Mouse (Mus musculus) myocyte (in vitro differentiated cells): ENCODE measurements around the gene Zfhx3. TPM values are rescaled to one million over a fixed set of nuclear protein-coding genes. Genes with fewer than 3 reads are reported as not detected.

Experiments used
- H3K27me3 ChIP-seq: one replicate; pipeline ENCODE4 v1.6.1; 2011; ENCODE audit not compliant: control insufficient read depth, insufficient read depth, insufficient read length
- H3K36me3 ChIP-seq: one replicate; pipeline ENCODE4 v1.6.1; 2011; ENCODE audit not compliant: control insufficient read depth, insufficient read depth
- H3K4me2 ChIP-seq: one replicate; pipeline ENCODE4 v1.6.1; 2011; ENCODE audit warnings: low read depth, control low read depth
- H3K4me3 ChIP-seq: one replicate; pipeline ENCODE4 v1.5.1; 2011; ENCODE audit warnings: mild to moderate bottlenecking, control low read depth, moderate library complexity
- H3K79me2 ChIP-seq: one replicate; pipeline ENCODE4 v1.6.1; 2011; ENCODE audit not compliant: control insufficient read depth, insufficient read depth
- H3ac ChIP-seq: one replicate; pipeline ENCODE4 v1.6.1; 2011; ENCODE audit not compliant: control insufficient read depth, insufficient read length
- CEBPB ChIP-seq: IDR thresholded peaks from 2 replicates; pipeline ENCODE4 v1.6.1; 2011; ENCODE audit warnings: mild to moderate bottlenecking, moderate library complexity; ENCODE audit not compliant: poor library complexity, insufficient read depth, severe bottlenecking
- E2F4 ChIP-seq: IDR thresholded peaks from one replicate; pipeline ENCODE4 v1.6.1; 2011; ENCODE audit warnings: mild to moderate bottlenecking, control low read depth, moderate library complexity; ENCODE audit not compliant: insufficient read depth
- MAX ChIP-seq: IDR thresholded peaks from one replicate; pipeline ENCODE4 v1.6.1; 2011; ENCODE audit warnings: low read depth, mild to moderate bottlenecking, control low read depth
- MYOD1 ChIP-seq, 3 experiments: IDR thresholded peaks; one replicate each; pipeline ENCODE4 v1.6.1; 2011; ENCODE audit warnings: control low read depth in 2 of 3, low read depth in 2 of 3, mild to moderate bottlenecking in 2 of 3, moderate library complexity in 1 of 3; ENCODE audit not compliant: insufficient read length in 2 of 3, control insufficient read depth in 1 of 3
- MYOG ChIP-seq, 3 experiments: IDR thresholded peaks; one replicate each; pipeline ENCODE4 v1.6.1; 2011; ENCODE audit warnings: control low read depth in 2 of 3, low read depth in 2 of 3, mild to moderate bottlenecking in 2 of 3; ENCODE audit not compliant: insufficient read length in 2 of 3, control insufficient read depth in 1 of 3, insufficient read depth in 1 of 3
- POLR2A ChIP-seq: IDR thresholded peaks from one replicate; pipeline ENCODE4 v1.6.1; 2011; ENCODE audit warnings: low read depth, mild to moderate bottlenecking, control low read depth, moderate library complexity; ENCODE audit not compliant: insufficient read length
- POLR2AphosphoS2 ChIP-seq: IDR thresholded peaks from one replicate; pipeline ENCODE4 v1.6.1; 2011; ENCODE audit warnings: low read depth, control low read depth; ENCODE audit not compliant: insufficient read length
- REST ChIP-seq: IDR thresholded peaks from one replicate; pipeline ENCODE4 v1.6.1; 2011; ENCODE audit warnings: mild to moderate bottlenecking, control low read depth, moderate library complexity; ENCODE audit not compliant: insufficient read depth, insufficient read length
- SRF ChIP-seq: IDR thresholded peaks from one replicate; pipeline ENCODE4 v1.6.1; 2011; ENCODE audit warnings: low read depth; ENCODE audit not compliant: control insufficient read depth, insufficient read length
- TCF12 ChIP-seq: IDR thresholded peaks from one replicate; pipeline ENCODE4 v1.6.1; 2011; ENCODE audit warnings: mild to moderate bottlenecking, control low read depth; ENCODE audit not compliant: poor library complexity, insufficient read depth, severe bottlenecking
- TCF3 ChIP-seq: IDR thresholded peaks from one replicate; pipeline ENCODE4 v1.6.1; 2011; ENCODE audit warnings: low read depth, control low read depth; ENCODE audit not compliant: insufficient read length
- USF1 ChIP-seq: IDR thresholded peaks from one replicate; pipeline ENCODE4 v1.6.1; 2011; ENCODE audit warnings: low read depth, mild to moderate bottlenecking, control low read depth, moderate library complexity
- polyA plus RNA-seq: library from polyadenylated mRNA; unstranded; fragments of >200 nt; fragmentation: generic; extraction: Trizol; gene quantifications from one replicate; pipeline ENCODE4 v1.2.1, GENCODE M21; 2012; ENCODE audit warnings: missing spikeins

The Zfhx3 gene
- polyA plus RNA-seq, 1 experiment = 3.0 TPM

DNA sequence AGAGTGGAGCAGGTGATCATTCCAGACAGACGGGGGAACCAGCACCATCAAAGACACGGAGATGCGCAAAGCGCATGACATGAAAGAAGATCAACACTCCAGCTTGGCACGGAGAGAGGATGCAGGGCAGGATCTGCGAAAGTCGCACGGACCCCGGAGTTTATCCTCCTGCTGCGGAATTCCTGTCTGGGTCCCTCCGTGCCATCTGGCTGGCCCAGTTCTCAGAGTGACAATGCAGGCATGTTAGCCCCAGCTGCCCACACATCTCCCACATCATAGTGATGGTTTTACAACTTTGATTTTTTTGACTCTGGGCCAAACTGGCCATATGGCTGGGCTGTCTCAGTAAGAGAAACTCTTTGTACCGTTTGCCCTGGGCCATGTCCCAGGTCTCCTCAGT, 623.6 kb downstream of the Zfhx3 start:
- no peak for TF ChIP-seq CEBPB
- TF ChIP-seq MYOD1 (IDR thresholded peaks at IDR 0.05; ENCODE audit: control insufficient read depth in 1 of 3, insufficient read length in 2 of 3, low read depth in 2 of 3) = no peak
- no peak for TF ChIP-seq USF1
- no peak for TF ChIP-seq REST
- no peak for TF ChIP-seq MYOG (IDR thresholded peaks at IDR 0.05; ENCODE audit: control insufficient read depth in 1 of 3, insufficient read depth in 1 of 3, insufficient read length in 2 of 3, low read depth in 2 of 3)
- no peak for TF ChIP-seq SRF
- TF ChIP-seq MAX = no peak
- TF ChIP-seq POLR2A = no peak
- TF ChIP-seq E2F4 = no peak
- no peak for TF ChIP-seq TCF12
- no peak for TF ChIP-seq TCF3
- no peak for TF ChIP-seq POLR2AphosphoS2
- H3ac ChIP-seq = no peak overlapping the region
- H3K27me3 ChIP-seq = no peaks in the 10 kb centered on the region
- no peak overlapping the region for H3K4me3 ChIP-seq
- H3K36me3 ChIP-seq = no peaks in the 10 kb centered on the region
- H3K79me2 ChIP-seq = no peaks in the 10 kb centered on the region
- no peak overlapping the region for H3K4me2 ChIP-seq

- Histone ChIP-seq H3K4me3 (no peak overlapping the region), H3K79me2 (no peaks in the 10 kb centered on the region), H3K36me3 (no peaks in the 10 kb centered on the region), H3K27me3 (no peaks in the 10 kb centered on the region), H3K4me2 (no peak overlapping the region), H3ac (no peak overlapping the region)
- TF ChIP-seq TCF12 = no peak
- no peak for TF ChIP-seq SRF
- TF ChIP-seq MYOG (IDR thresholded peaks at IDR 0.05; ENCODE audit: control insufficient read depth in 1 of 3, insufficient read depth in 1 of 3, insufficient read length in 2 of 3, low read depth in 2 of 3) = no peak
- TF ChIP-seq USF1 = no peak
- TF ChIP-seq REST = no peak
- no peak for TF ChIP-seq TCF3
- TF ChIP-seq CEBPB = no peak
- no peak for TF ChIP-seq MYOD1 (IDR thresholded peaks at IDR 0.05; ENCODE audit: control insufficient read depth in 1 of 3, insufficient read length in 2 of 3, low read depth in 2 of 3)
- no peak for TF ChIP-seq POLR2A
- no peak for TF ChIP-seq MAX
- TF ChIP-seq E2F4 = no peak
- TF ChIP-seq POLR2AphosphoS2 = no peak
Measured at GRCm38 (mm10) chr8:108573295-108574017, 631.0 kb downstream of the Zfhx3 start.

DNA sequence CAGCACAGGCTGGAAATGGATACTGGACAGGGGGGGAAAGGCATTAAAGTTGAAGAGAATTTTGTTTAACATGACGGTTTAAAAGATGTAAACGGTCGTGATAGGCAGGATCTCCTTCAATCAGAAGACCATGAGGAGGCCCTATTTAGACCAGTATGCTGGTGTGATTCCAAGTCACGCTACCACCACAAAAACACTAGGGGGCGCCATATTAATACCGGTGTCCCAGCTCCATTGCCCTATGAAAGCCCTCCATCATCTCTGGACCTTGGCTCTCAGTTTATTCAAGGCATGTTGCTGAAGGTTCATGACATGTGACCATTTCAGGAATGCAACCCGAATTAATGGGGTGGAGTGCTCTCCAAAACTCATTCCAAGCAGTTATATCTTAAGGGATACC, 631.7 kb downstream of the Zfhx3 start:
- TF ChIP-seq POLR2A (no peak), MYOG (IDR thresholded peaks at IDR 0.05; ENCODE audit: control insufficient read depth in 1 of 3, insufficient read depth in 1 of 3, insufficient read length in 2 of 3, low read depth in 2 of 3) (no peak), MAX (no peak), CEBPB (no peak), E2F4 (no peak), MYOD1 (IDR thresholded peaks at IDR 0.05; ENCODE audit: control insufficient read depth in 1 of 3, insufficient read length in 2 of 3, low read depth in 2 of 3) (no peak), POLR2AphosphoS2 (no peak), TCF3 (no peak), TCF12 (no peak), USF1 (no peak), SRF (no peak), REST (no peak)
- Histone ChIP-seq H3K79me2 (no peaks in the 10 kb centered on the region), H3ac (no peak overlapping the region), H3K36me3 (no peaks in the 10 kb centered on the region), H3K4me2 (no peak overlapping the region), H3K27me3 (no peaks in the 10 kb centered on the region), H3K4me3 (no peak overlapping the region)

DNA sequence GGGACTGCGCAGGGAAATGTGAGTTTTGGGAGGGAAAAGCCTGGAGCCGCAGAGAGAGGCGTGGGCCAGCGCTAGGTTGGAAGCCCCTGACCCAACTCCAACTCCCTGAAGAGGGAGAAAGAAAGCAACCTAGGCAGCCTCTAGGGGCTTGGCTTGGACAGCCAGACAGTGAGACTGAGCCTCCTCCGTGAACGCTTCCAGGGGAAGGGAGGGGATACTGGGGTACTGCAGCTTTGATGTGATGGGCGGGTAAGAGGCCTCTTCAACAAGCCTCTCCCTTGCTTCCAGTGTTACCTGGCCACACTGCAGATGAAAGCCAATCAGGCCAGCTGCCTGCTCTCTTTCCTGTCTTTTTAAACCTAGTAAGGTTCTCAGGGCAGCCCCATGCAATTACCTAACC, 635.1 kb downstream of the Zfhx3 start:
- Histone ChIP-seq H3K4me2 (no peak overlapping the region), H3K79me2 (no peaks in the 10 kb centered on the region), H3K27me3 (no peaks in the 10 kb centered on the region), H3ac (no peak overlapping the region), H3K4me3 (no peak overlapping the region), H3K36me3 (no peaks in the 10 kb centered on the region)
- TF ChIP-seq MAX (no peak), USF1 (no peak), TCF12 (no peak), MYOG (IDR thresholded peaks at IDR 0.05; ENCODE audit: control insufficient read depth in 1 of 3, insufficient read depth in 1 of 3, insufficient read length in 2 of 3, low read depth in 2 of 3) (no peak), POLR2A (no peak), MYOD1 (IDR thresholded peaks at IDR 0.05; ENCODE audit: control insufficient read depth in 1 of 3, insufficient read length in 2 of 3, low read depth in 2 of 3) (no peak), POLR2AphosphoS2 (no peak), SRF (no peak), REST (no peak), CEBPB (no peak), TCF3 (no peak)
